Mouse (Mus musculus) stomach, postnatal 0 days (tissue): ENCODE results near the gene Fmod.

ENCODE experiments used
- CTCF ChIP-seq: IDR thresholded peaks from 2 replicates; pipeline ENCODE4 v1.5.1; 2016; ENCODE audit warnings: antibody characterized with exemption, low read depth, mild to moderate bottlenecking, moderate library complexity
- EP300 ChIP-seq: optimal IDR thresholded peaks from 2 replicates; pipeline ENCODE3; 2016; ENCODE audit warnings: antibody characterized with exemption

GRCm38 (mm10) chr1:134026741-134027140, 10.3 kb upstream of the Fmod start:
- no peak for TF ChIP-seq CTCF
- TF ChIP-seq EP300: no peak
